Mouse (Mus musculus): ENCODE data around the gene Chit1. TPM values are rescaled to one million over a fixed set of nuclear protein-coding genes. Genes with fewer than 3 reads are reported as not detected.
A peak's percentile ranks its signal among the peaks of the same experiment; 100 is the strongest.

The Chit1 gene
- total RNA-seq (2012; rRNA removed), result 0.13 and 0.32 TPM in 2 replicates

- no peak within 1 kb of the TSS for H3K27ac ChIP-seq (ENCODE audit: insufficient read depth, low read depth, low read length, poor library complexity, severe bottlenecking)
- in situ Hi-C loops (cut with MboI; ENCODE audit: low sequenced_read_pairs in 2 of 2, unreplicated experiment in 2 of 2), result no loop called here
- peak; percentile 34 for DNase-seq (ENCODE audit: low read depth, low spot score)
- H3K9me3 ChIP-seq (ENCODE audit: control insufficient read depth, insufficient read depth, low read depth, low read length), result no peaks in the 10 kb centered on the region
- peaks cover 1 to 6% of the 10 kb centered on the region in 2 experiments; a peak in 1 of 4 replicates for H3K4me1 ChIP-seq (ENCODE audit: control insufficient read depth in 2 of 2, insufficient read depth in 2 of 2, low read length in 2 of 2, poor library complexity in 1 of 2)
- H3K36me3 ChIP-seq (ENCODE audit: control insufficient read depth, insufficient read depth, low read length, poor library complexity, severe bottlenecking), result no peaks in the 10 kb centered on the region
- no peak for TF ChIP-seq CHD2 (IDR thresholded peaks at IDR 0.05; ENCODE audit: low read depth, low read length)
- no peak for TF ChIP-seq HCFC1 (IDR thresholded peaks at IDR 0.05; ENCODE audit: borderline replicate concordance, insufficient read depth, low read length)
- no peak for TF ChIP-seq ZC3H11A (IDR thresholded peaks at IDR 0.05; ENCODE audit: borderline replicate concordance, low read depth, low read length)
- no peak for TF ChIP-seq MAFK (IDR thresholded peaks at IDR 0.05; ENCODE audit: insufficient read depth, low read depth, low read length)
- no peak for TF ChIP-seq ZNF384 (IDR thresholded peaks at IDR 0.05; ENCODE audit: low read depth, low read length)
- H3K9ac ChIP-seq (ENCODE audit: insufficient read depth, low read depth, low read length, poor library complexity, severe bottlenecking), result no peak within 1 kb of the TSS
- H3K4me3 ChIP-seq (ENCODE audit: insufficient read depth in 1 of 2, low read depth in 1 of 2, low read length in 2 of 2, poor library complexity in 1 of 2, severe bottlenecking in 1 of 2), result no peak within 1 kb of the TSS
Observed at GRCm38 (mm10) chr1:134110979-134111378, at the start of gene Chit1. Chit1 (plus strand) TSS chr1:134111242.

GRCm38 (mm10) chr1:134061915-134062314 is 49.1 kb upstream of the Chit1 start:
- Histone ChIP-seq H3K36me3 (ENCODE audit: control insufficient read depth, insufficient read depth, low read length, poor library complexity, severe bottlenecking) (no peaks in the 10 kb centered on the region), H3K4me1 (ENCODE audit: control insufficient read depth in 2 of 2, insufficient read depth in 2 of 2, low read length in 2 of 2, poor library complexity in 1 of 2) (peaks cover 11 to 17% of the 10 kb centered on the region in 2 experiments), H3K27ac (ENCODE audit: insufficient read depth, low read depth, low read length, poor library complexity, severe bottlenecking) (no peak overlapping the region), H3K9ac (ENCODE audit: insufficient read depth, low read depth, low read length, poor library complexity, severe bottlenecking) (no peak overlapping the region), H3K9me3 (ENCODE audit: control insufficient read depth, insufficient read depth, low read depth, low read length) (no peaks in the 10 kb centered on the region), H3K4me3 (ENCODE audit: insufficient read depth in 1 of 2, low read depth in 1 of 2, low read length in 2 of 2, poor library complexity in 1 of 2, severe bottlenecking in 1 of 2) (0 out of 4 replicates have a peak overlapping the region, but pooled peaks of 1 of the 2 experiments have one; percentile 61)
- in situ Hi-C loops (cut with MboI; ENCODE audit: low sequenced_read_pairs in 2 of 2, unreplicated experiment in 2 of 2), result no loop called here
- DNase-seq (ENCODE audit: low read depth, low spot score), result no peak
- no peak for TF ChIP-seq MAFK (IDR thresholded peaks at IDR 0.05; ENCODE audit: insufficient read depth, low read depth, low read length)
- no peak for TF ChIP-seq ZC3H11A (IDR thresholded peaks at IDR 0.05; ENCODE audit: borderline replicate concordance, low read depth, low read length)
- no peak for TF ChIP-seq CHD2 (IDR thresholded peaks at IDR 0.05; ENCODE audit: low read depth, low read length)
- no peak for TF ChIP-seq HCFC1 (IDR thresholded peaks at IDR 0.05; ENCODE audit: borderline replicate concordance, insufficient read depth, low read length)
- TF ChIP-seq ZNF384 (IDR thresholded peaks at IDR 0.05; ENCODE audit: low read depth, low read length), result no peak

- Histone ChIP-seq H3K4me3 (ENCODE audit: insufficient read depth in 1 of 2, low read depth in 1 of 2, low read length in 2 of 2, poor library complexity in 1 of 2, severe bottlenecking in 1 of 2) (peak overlapping the region; percentile 35 to 40; a peak in 3 of 4 replicates), H3K27ac (ENCODE audit: insufficient read depth, low read depth, low read length, poor library complexity, severe bottlenecking) (peak overlapping the region; percentile 47), H3K9me3 (ENCODE audit: control insufficient read depth, insufficient read depth, low read depth, low read length) (no peaks in the 10 kb centered on the region), H3K36me3 (ENCODE audit: control insufficient read depth, insufficient read depth, low read length, poor library complexity, severe bottlenecking) (no peaks in the 10 kb centered on the region), H3K4me1 (ENCODE audit: control insufficient read depth in 2 of 2, insufficient read depth in 2 of 2, low read length in 2 of 2, poor library complexity in 1 of 2) (peaks cover 11 to 17% of the 10 kb centered on the region in 2 experiments), H3K9ac (ENCODE audit: insufficient read depth, low read depth, low read length, poor library complexity, severe bottlenecking) (0 out of 2 replicates have a peak overlapping the region, but pooled peaks have one; percentile 27)
- no peak for DNase-seq (ENCODE audit: low read depth, low spot score)
- in situ Hi-C loops (cut with MboI; ENCODE audit: low sequenced_read_pairs in 2 of 2, unreplicated experiment in 2 of 2), result no loop called here
- TF ChIP-seq CHD2 (IDR thresholded peaks at IDR 0.05; ENCODE audit: low read depth, low read length) (no peak), HCFC1 (IDR thresholded peaks at IDR 0.05; ENCODE audit: borderline replicate concordance, insufficient read depth, low read length) (no peak), ZC3H11A (IDR thresholded peaks at IDR 0.05; ENCODE audit: borderline replicate concordance, low read depth, low read length) (no peak), MAFK (IDR thresholded peaks at IDR 0.05; ENCODE audit: insufficient read depth, low read depth, low read length) (no peak), ZNF384 (IDR thresholded peaks at IDR 0.05; ENCODE audit: low read depth, low read length) (no peak)
Observed at GRCm38 (mm10) chr1:134062411-134063085, 48.5 kb upstream of the Chit1 start.

GRCm38 (mm10) chr1:134063086-134063772 is 47.8 kb upstream of the Chit1 start:
- H3K4me3 ChIP-seq (ENCODE audit: insufficient read depth in 1 of 2, low read depth in 1 of 2, low read length in 2 of 2, poor library complexity in 1 of 2, severe bottlenecking in 1 of 2), result peak overlapping the region; percentile 35 to 40
- no peaks in the 10 kb centered on the region for H3K9me3 ChIP-seq (ENCODE audit: control insufficient read depth, insufficient read depth, low read depth, low read length)
- H3K4me1 ChIP-seq (ENCODE audit: control insufficient read depth in 2 of 2, insufficient read depth in 2 of 2, low read length in 2 of 2, poor library complexity in 1 of 2), result peaks cover 11 to 17% of the 10 kb centered on the region in 2 experiments
- H3K27ac ChIP-seq (ENCODE audit: insufficient read depth, low read depth, low read length, poor library complexity, severe bottlenecking), result peak overlapping the region; percentile 60
- peak overlapping the region; percentile 30 for H3K9ac ChIP-seq (ENCODE audit: insufficient read depth, low read depth, low read length, poor library complexity, severe bottlenecking)
- TF ChIP-seq ZNF384 (IDR thresholded peaks at IDR 0.05; ENCODE audit: low read depth, low read length), result no peak
- no peak for TF ChIP-seq HCFC1 (IDR thresholded peaks at IDR 0.05; ENCODE audit: borderline replicate concordance, insufficient read depth, low read length)
- TF ChIP-seq MAFK (IDR thresholded peaks at IDR 0.05; ENCODE audit: insufficient read depth, low read depth, low read length), result no peak
- TF ChIP-seq ZC3H11A (IDR thresholded peaks at IDR 0.05; ENCODE audit: borderline replicate concordance, low read depth, low read length), result no peak
- no peak for TF ChIP-seq CHD2 (IDR thresholded peaks at IDR 0.05; ENCODE audit: low read depth, low read length)
- in situ Hi-C loops (cut with MboI; ENCODE audit: low sequenced_read_pairs in 2 of 2, unreplicated experiment in 2 of 2), result no loop called here
- H3K36me3 ChIP-seq (ENCODE audit: control insufficient read depth, insufficient read depth, low read length, poor library complexity, severe bottlenecking), result no peaks in the 10 kb centered on the region
- no peak for DNase-seq (ENCODE audit: low read depth, low spot score)
